Mouse (Mus musculus): Measurements from ENCODE around the gene Scgb2b18. TPM values are rescaled to one million over a fixed set of nuclear protein-coding genes. Genes with fewer than 3 reads are reported as not detected.
"Not testable (repeated sequence)": the region's sequence is repeated elsewhere in the genome, so short reads cannot be mapped to it uniquely, and the experiment has no call there.

The Scgb2b18 gene
- not detected in 2 replicates for polyA plus RNA-seq (2016; fragmentation: Nextera tagmentation; extraction: Ambion mirVana)

- H3K27me3 ChIP-seq (ENCODE audit: insufficient read depth, poor library complexity, severe bottlenecking); H3K27ac ChIP-seq; H3K4me1 ChIP-seq; DNase-seq (ENCODE audit: low spot score); H3K4me3 ChIP-seq; H3K9me3 ChIP-seq; H3K36me3 ChIP-seq: not testable (repeated sequence)
- WGBS = 83% methylated on average over 2 of the region's 2 CpGs
Measured at GRCm38 (mm10) chr7:33173764-33174163, at the start of gene Scgb2b18. Gene Scgb2b18, minus strand, starts transcription at chr7:33173864.

DNA sequence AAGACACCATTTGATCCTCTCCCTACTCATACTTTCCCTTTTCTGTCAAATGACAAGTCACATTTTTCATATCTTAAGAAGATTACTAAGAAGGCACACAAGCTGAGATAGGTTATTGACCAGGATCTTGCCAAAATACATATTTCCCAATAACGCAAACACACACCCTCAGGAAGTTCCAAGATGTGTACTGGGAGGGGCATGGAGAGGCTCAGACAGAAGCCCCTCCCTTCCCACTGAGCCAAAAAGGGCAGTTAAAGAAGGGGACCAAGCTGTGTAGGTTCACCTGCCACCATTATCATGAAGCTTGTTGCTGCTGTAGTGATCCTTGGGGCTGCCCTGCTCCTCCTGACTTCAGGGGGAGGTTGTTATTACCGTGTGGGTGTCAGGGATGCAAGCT is 11.6 kb upstream of the Scgb2b18 start, which contains the start of gene Scgb1b18:
TSS of gene Scgb1b18 (plus strand) at position 301 of the 400 bp plus-strand sequence.
- WGBS = no CpG with 5 or more reads among the region's 2 CpGs
- H3K27ac ChIP-seq; H3K36me3 ChIP-seq; H3K4me1 ChIP-seq; H3K27me3 ChIP-seq (ENCODE audit: insufficient read depth, poor library complexity, severe bottlenecking); H3K9me3 ChIP-seq; H3K4me3 ChIP-seq; DNase-seq (ENCODE audit: low spot score): not testable (repeated sequence)

Other genes starting within 250 kb of the Scgb2b18 start
- gene Scgb2b17, start 117.3 kb downstream of the Scgb2b18 start, polyA plus RNA-seq (2016; fragmentation: Nextera tagmentation; extraction: Ambion mirVana) = not detected in 2 replicates
- not detected in 2 replicates for gene Scgb1b17, start 110.4 kb downstream of the Scgb2b18 start, polyA plus RNA-seq (2016; fragmentation: Nextera tagmentation; extraction: Ambion mirVana)
- gene Scgb1b18, start 11.7 kb upstream of the Scgb2b18 start, polyA plus RNA-seq (2016; fragmentation: Nextera tagmentation; extraction: Ambion mirVana) = not detected in 2 replicates
- not detected in 2 replicates for gene Scgb2b19, start 106.5 kb upstream of the Scgb2b18 start, polyA plus RNA-seq (2016; fragmentation: Nextera tagmentation; extraction: Ambion mirVana)
- not detected in 2 replicates for gene Scgb1b19, start 113.4 kb upstream of the Scgb2b18 start, polyA plus RNA-seq (2016; fragmentation: Nextera tagmentation; extraction: Ambion mirVana)
- not detected in 2 replicates for gene Scgb2b20, start 192.5 kb upstream of the Scgb2b18 start, polyA plus RNA-seq (2016; fragmentation: Nextera tagmentation; extraction: Ambion mirVana)
- not detected in 2 replicates for gene Scgb1b20, start 199.4 kb upstream of the Scgb2b18 start, polyA plus RNA-seq (2016; fragmentation: Nextera tagmentation; extraction: Ambion mirVana)